Mouse (Mus musculus): ENCODE measurements around the gene Olfr1564. TPM values are rescaled to one million over a fixed set of nuclear protein-coding genes. Genes with fewer than 3 reads are reported as not detected.
"Not testable (repeated sequence)": the region's sequence is repeated elsewhere in the genome, so short reads cannot be mapped to it uniquely, and the experiment has no call there.

The Olfr1564 gene
- polyA plus RNA-seq (2017; shearing (Covaris generic)) = not detected

GRCm38 (mm10) chr17:33221590-33221989 is at the start of gene Olfr1564:
TSS of gene Olfr1564 (minus strand) at chr17:33221690.
- ATAC-seq = no peak

- no peak for ATAC-seq
Measured at GRCm38 (mm10) chr17:33268907-33269306, 47.4 kb upstream of the Olfr1564 start.

DNA sequence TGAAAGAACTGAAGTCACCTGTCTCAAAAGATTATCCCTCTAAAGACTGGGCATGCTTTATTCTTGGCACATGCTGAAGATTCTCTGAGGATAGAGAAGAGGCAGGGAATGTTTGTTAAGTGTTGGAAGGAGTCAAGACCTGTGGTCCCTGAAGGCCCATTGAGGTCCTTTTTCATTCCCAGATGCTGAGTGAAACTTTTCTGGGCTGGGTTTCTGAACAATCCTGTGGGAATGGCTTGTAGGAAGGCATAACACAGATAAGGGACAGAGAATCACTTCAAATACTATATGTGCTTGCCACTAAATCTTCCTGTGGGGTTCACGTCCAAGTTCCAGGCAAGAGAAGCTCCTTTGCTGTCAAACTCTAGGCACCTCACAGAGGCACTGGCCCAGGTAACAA is 42.9 kb upstream of the Olfr1564 start, which contains the start of gene Olfr63:
Olfr63 (plus strand) TSS at position 301 of the 400 bp plus-strand sequence.
- no peak for ATAC-seq

GRCm38 (mm10) chr17:33255319-33255657 is 33.8 kb upstream of the Olfr1564 start:
- not testable (repeated sequence) for ATAC-seq

GRCm38 (mm10) chr17:33254530-33255318 is 33.2 kb upstream of the Olfr1564 start, which contains the start of gene Zfp955a:
TSS of gene Zfp955a (minus strand) at chr17:33255145.
- peak; percentile 99 for ATAC-seq

- not testable (repeated sequence) for ATAC-seq
Measured at GRCm38 (mm10) chr17:33236646-33237045, 15.2 kb upstream of the Olfr1564 start.

DNA sequence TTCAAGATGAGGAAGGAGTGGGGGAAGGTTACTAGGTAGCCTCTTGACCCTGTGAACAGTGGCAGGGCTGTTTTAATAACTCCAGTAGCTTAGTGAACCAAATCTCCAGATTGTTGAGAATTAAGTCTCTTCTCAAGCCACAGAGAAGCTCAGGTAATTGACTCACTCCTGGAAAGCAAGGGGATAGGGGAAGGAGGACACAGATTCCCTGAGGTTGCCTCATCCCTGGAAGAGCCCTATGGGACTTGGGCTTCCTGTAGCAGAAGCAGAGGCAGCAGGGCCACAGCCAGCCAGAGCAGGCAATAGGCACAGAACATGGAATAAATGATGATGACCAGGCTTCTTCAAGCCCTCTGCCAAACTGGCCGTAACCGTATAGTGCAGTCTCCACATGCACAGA is 30.5 kb downstream of the Olfr1564 start, which contains the start of gene Olfr239:
Olfr239 (plus strand) TSS at position 301 of the 400 bp plus-strand sequence.
- ATAC-seq = not testable (repeated sequence)

- not testable (repeated sequence) for ATAC-seq
Measured at GRCm38 (mm10) chr17:33168147-33168546, 53.3 kb downstream of the Olfr1564 start, which contains the start of gene Olfr55. TSS of gene Olfr55 (plus strand) at chr17:33168447.

Other genes with a start within 250 kb of the Olfr1564 start
- gene Zfp952, start 228.6 kb downstream of the Olfr1564 start, polyA plus RNA-seq (2017; shearing (Covaris generic)) = 10 to 100 TPM; 14.5 to 20.2 (median 17.4) TPM
- gene Zfp763, start 188.3 kb downstream of the Olfr1564 start, polyA plus RNA-seq (2017; shearing (Covaris generic)) = 10 to 100 TPM in 1 of 3 experiments, 1 to 10 TPM in 2; 8.7 to 11.9 (median 8.9) TPM
- not detected for gene 4921501E09Rik, start 153.6 kb downstream of the Olfr1564 start, polyA plus RNA-seq (2017; shearing (Covaris generic))
- 1 to 10 TPM; 6.0 to 7.3 (median 6.3) TPM for gene Zfp563, start 132.4 kb downstream of the Olfr1564 start, polyA plus RNA-seq (2017; shearing (Covaris generic))
- gene Morc2b, start 82.0 kb downstream of the Olfr1564 start, polyA plus RNA-seq (2017; shearing (Covaris generic)) = not detected
- gene Olfr55, start 53.2 kb downstream of the Olfr1564 start, polyA plus RNA-seq (2017; shearing (Covaris generic)) = not detected
- not detected for gene Olfr239, start 30.4 kb downstream of the Olfr1564 start, polyA plus RNA-seq (2017; shearing (Covaris generic))
- 10 to 100 TPM; 10.7 to 15.6 (median 14.2) TPM for gene Zfp955a, start 33.5 kb upstream of the Olfr1564 start, polyA plus RNA-seq (2017; shearing (Covaris generic))
- under 1 TPM in 1 of 3 experiments, not detected in 2; 0.08 TPM for gene Olfr63, start 43.0 kb upstream of the Olfr1564 start, polyA plus RNA-seq (2017; shearing (Covaris generic))
- 10 to 100 TPM in 2 of 3 experiments, 1 to 10 TPM in 1; 5.2 to 12.7 (median 10.7) TPM for gene Zfp955b, start 67.9 kb upstream of the Olfr1564 start, polyA plus RNA-seq (2017; shearing (Covaris generic))
- 10 to 100 TPM in 2 of 3 experiments, 1 to 10 TPM in 1; 8.2 to 15.8 (median 11.6) TPM for gene Zfp81, start 137.2 kb upstream of the Olfr1564 start, polyA plus RNA-seq (2017; shearing (Covaris generic))
- 10 to 100 TPM; 11.3 to 14.5 (median 12.9) TPM for gene Zfp101, start 173.0 kb upstream of the Olfr1564 start, polyA plus RNA-seq (2017; shearing (Covaris generic))
- not detected for gene Actl9, start 211.2 kb upstream of the Olfr1564 start, polyA plus RNA-seq (2017; shearing (Covaris generic))

Data from inflammation-experienced regulatory T-cells, adult 6 months (primary cell).